Mouse (Mus musculus) embryonic facial prominence, embryonic 13.5 days (tissue): ENCODE data around the gene Vmn2r34. TPM values are rescaled to one million over a fixed set of nuclear protein-coding genes. Genes with fewer than 3 reads are reported as not detected.
"Not testable (repeated sequence)": the region's sequence is repeated elsewhere in the genome, so short reads cannot be mapped to it uniquely, and the experiment has no call there.

ENCODE experiments used
- ATAC-seq: fragments of 200-750 bp; cut with Nextera tagmentation; 2 replicates; pipeline ENCODE4 v1.8.0; 2017; ENCODE audit warnings: low read depth; ENCODE audit not compliant: insufficient number of reproducible peaks, insufficient read depth, low FRiP score, low TSS enrichment
- H3K27ac ChIP-seq: fragments of 300-500 bp; sonication (generic); 2 replicates; pipeline ENCODE4 v1.5.1; 2015; ENCODE audit warnings: moderate library complexity, mild to moderate bottlenecking, inconsistent platforms
- H3K27me3 ChIP-seq: fragments of 300-500 bp; sonication (generic); 2 replicates; pipeline ENCODE4 v1.6.1; 2015; ENCODE audit warnings: mild to moderate bottlenecking, inconsistent platforms
- H3K36me3 ChIP-seq: fragments of 300-500 bp; sonication (generic); 2 replicates; pipeline ENCODE4 v1.6.1; 2015; ENCODE audit warnings: mild to moderate bottlenecking, inconsistent platforms
- H3K4me1 ChIP-seq: fragments of 300-500 bp; sonication (generic); 2 replicates; pipeline ENCODE4 v1.6.1; 2015; ENCODE audit warnings: inconsistent platforms
- H3K4me2 ChIP-seq: fragments of 300-500 bp; sonication (generic); 2 replicates; pipeline ENCODE4 v1.6.1; 2015; ENCODE audit warnings: moderate library complexity, mild to moderate bottlenecking, inconsistent platforms
- H3K4me3 ChIP-seq: fragments of 300-500 bp; sonication (generic); 2 replicates; pipeline ENCODE4 v1.5.1; 2015; ENCODE audit warnings: mild to moderate bottlenecking, inconsistent platforms
- H3K9ac ChIP-seq: fragments of 300-500 bp; sonication (generic); 2 replicates; pipeline ENCODE4 v1.6.1; 2015; ENCODE audit warnings: mild to moderate bottlenecking, inconsistent platforms
- H3K9me3 ChIP-seq: fragments of 300-500 bp; sonication (generic); 2 replicates; pipeline ENCODE4 v1.6.1; 2016; ENCODE audit warnings: inconsistent platforms
- WGBS: fragments of 180-500 bp; shearing (Covaris S2); methylation state at CpG from one replicate; pipeline ENCODE4 v1.1.7; 2015; ENCODE audit warnings: mixed read lengths; 5-methylcytosine and 5-hydroxymethylcytosine counted together
- polyA plus RNA-seq: library from polyadenylated mRNA; unstranded; fragments of >200 nt; fragmentation: Nextera tagmentation; extraction: Ambion mirVana; gene quantifications from 2 replicates; pipeline ENCODE4 v1.2.1, GENCODE M21; 2015

The Vmn2r34 gene
- polyA plus RNA-seq, result not detected in 2 replicates

DNA sequence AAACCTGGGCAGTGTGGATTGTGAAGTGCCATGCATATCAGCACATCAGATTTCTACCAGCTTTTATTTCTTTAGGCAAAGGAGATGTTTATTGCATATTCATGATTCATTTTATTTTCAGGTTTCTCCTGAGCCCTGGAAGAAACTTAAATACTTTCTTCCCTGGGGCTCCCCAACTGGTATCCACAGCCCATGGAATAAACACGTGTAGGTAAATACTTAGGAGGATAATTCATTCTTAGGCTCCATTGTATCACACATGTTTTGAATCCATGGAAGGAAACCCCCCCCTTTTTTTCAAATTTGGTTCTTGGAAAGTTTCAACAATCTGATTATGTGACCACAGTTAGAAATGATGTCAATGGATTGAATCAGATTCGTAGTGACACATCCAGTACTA, at the start of gene Vmn2r34:
Gene Vmn2r34 (minus strand): TSS at position 101 of the 400 bp plus-strand sequence.
- H3K9me3 ChIP-seq, H3K4me2 ChIP-seq, H3K27me3 ChIP-seq, H3K4me1 ChIP-seq, H3K27ac ChIP-seq, H3K4me3 ChIP-seq, ATAC-seq, H3K36me3 ChIP-seq, H3K9ac ChIP-seq: not testable (repeated sequence)
- 65% methylated on average over 2 of the region's 2 CpGs for WGBS

DNA sequence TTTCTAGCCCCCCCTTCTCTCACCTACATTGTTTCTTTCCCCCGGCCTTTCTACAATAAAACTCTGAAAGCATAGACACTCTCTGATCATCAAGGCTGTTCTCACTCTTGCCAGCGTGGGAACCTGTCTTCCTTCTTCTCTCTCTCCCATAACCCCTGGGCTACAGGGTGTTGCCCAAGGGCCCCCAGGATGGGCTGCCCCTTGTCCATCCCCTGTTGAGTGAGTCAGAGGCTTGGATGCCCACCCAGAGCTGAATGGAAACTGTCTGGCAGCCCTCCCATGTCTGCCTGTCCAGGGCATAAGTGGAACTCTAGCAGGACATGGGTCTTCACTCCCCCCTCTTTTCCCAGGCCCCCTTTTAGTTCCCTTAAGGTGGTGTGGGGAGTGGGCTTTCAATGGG, 15.3 kb downstream of the Vmn2r34 start:
- not testable (repeated sequence) for H3K36me3 ChIP-seq, H3K9ac ChIP-seq, H3K4me3 ChIP-seq, H3K27me3 ChIP-seq, H3K4me2 ChIP-seq, H3K27ac ChIP-seq, ATAC-seq, H3K4me1 ChIP-seq, H3K9me3 ChIP-seq
- WGBS, result 88% methylated on average over 2 of the region's 2 CpGs

Other genes with a start within 250 kb of the Vmn2r34 start
- not detected in 2 replicates for gene Vmn2r32, start 209.5 kb downstream of the Vmn2r34 start, polyA plus RNA-seq
- not detected in 2 replicates for gene Vmn2r33, start 122.7 kb downstream of the Vmn2r34 start, polyA plus RNA-seq
- gene Vmn2r35, start 130.4 kb upstream of the Vmn2r34 start, polyA plus RNA-seq, result not detected in 2 replicates
- gene Vmn2r36, start 213.0 kb upstream of the Vmn2r34 start, polyA plus RNA-seq, result not detected in 2 replicates